Mouse (Mus musculus) hindbrain, postnatal 0 days (tissue): ENCODE measurements at regions not wholly inside any gene's neighbourhood (a gene's known extent, or its start where the extent isn't known, plus 50 kb on each side); places are given as distances from the start of the nearest gene placed in this dataset.

ENCODE experiments used
- ATAC-seq: fragments of 200-750 bp; cut with Nextera tagmentation; 2 replicates; pipeline ENCODE4 v1.8.0; 2017; ENCODE audit warnings: mild to moderate bottlenecking, moderate TSS enrichment, moderate library complexity
- DNase-seq: peaks from one replicate; pipeline ENCODE4 v3.0.0-alpha.2; 2015; ENCODE audit warnings: low spot score
- H3K27ac ChIP-seq: fragments of 300-500 bp; sonication (generic); 2 replicates; pipeline ENCODE4 v1.5.1; 2014; ENCODE audit warnings: mild to moderate bottlenecking
- H3K27me3 ChIP-seq: fragments of 300-500 bp; sonication (generic); 2 replicates; pipeline ENCODE4 v1.6.1; 2014; ENCODE audit warnings: low read length, mixed read lengths; ENCODE audit not compliant: insufficient read depth
- H3K36me3 ChIP-seq: fragments of 300-500 bp; sonication (generic); 2 replicates; pipeline ENCODE4 v1.6.1; 2014; ENCODE audit warnings: low read length, mixed read lengths; ENCODE audit not compliant: insufficient read depth
- H3K4me1 ChIP-seq: fragments of 300-500 bp; sonication (generic); 2 replicates; pipeline ENCODE4 v1.6.1; 2014; ENCODE audit warnings: antibody characterized with exemption, low read length, mixed read lengths; ENCODE audit not compliant: insufficient read depth
- H3K4me2 ChIP-seq: fragments of 300-500 bp; sonication (generic); 2 replicates; pipeline ENCODE4 v1.6.1; 2014; ENCODE audit warnings: low read depth, mild to moderate bottlenecking, low read length, moderate library complexity, mixed read lengths
- H3K4me3 ChIP-seq: fragments of 300-500 bp; sonication (generic); 2 replicates; pipeline ENCODE4 v1.5.1; 2014; ENCODE audit warnings: low read length
- H3K9ac ChIP-seq: fragments of 300-500 bp; sonication (generic); replicated peaks from 2 replicates; pipeline ENCODE4 v1.6.1; 2014; ENCODE audit warnings: mild to moderate bottlenecking, low read length, moderate library complexity, mixed read lengths
- H3K9me3 ChIP-seq: fragments of 300-500 bp; sonication (generic); 2 replicates; pipeline ENCODE4 v1.6.1; 2016; ENCODE audit warnings: low read length, mixed read lengths
- CTCF ChIP-seq: IDR thresholded peaks from 2 replicates; pipeline ENCODE4 v1.5.1; 2016; ENCODE audit warnings: antibody characterized with exemption, control low read depth, low read depth
- WGBS: fragments of 180-500 bp; shearing (Covaris S2); extraction: QIAGEN DNeasy Blood & Tissue Kit; methylation state at CpG from one replicate; pipeline ENCODE4 v1.1.7; 2014; 5-methylcytosine and 5-hydroxymethylcytosine counted together

DNA sequence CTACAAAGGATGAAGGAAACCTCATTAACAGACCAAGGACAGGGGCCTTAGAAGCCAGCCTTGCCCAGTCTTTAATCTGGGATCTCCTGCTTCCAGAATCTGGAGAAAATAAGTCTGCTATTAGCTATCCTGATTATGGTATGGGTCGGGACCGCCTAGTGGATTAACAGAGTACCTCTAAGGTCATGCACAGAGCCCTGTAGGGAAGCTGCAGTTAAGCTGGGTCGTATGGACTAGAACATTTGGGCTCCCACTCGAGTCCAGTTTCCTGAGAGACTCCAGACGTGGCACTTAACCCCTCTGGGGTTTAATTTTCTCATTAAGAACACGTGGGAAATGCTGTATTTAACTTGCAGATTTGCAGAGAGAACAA is 191.5 kb upstream of the Map3k1 start:
- WGBS: 52% methylated on average over 6 of the region's 6 CpGs
- TF ChIP-seq CTCF: no peak
- no peak overlapping the region for H3K4me2 ChIP-seq
- H3K4me1 ChIP-seq: peaks cover 25% of the 10 kb centered on the region
- H3K27ac ChIP-seq: 0 out of 2 replicates have a peak overlapping the region, but pooled peaks have one; percentile 58
- H3K36me3 ChIP-seq: no peaks in the 10 kb centered on the region
- H3K9me3 ChIP-seq: no peaks in the 10 kb centered on the region
- no peak overlapping the region for H3K4me3 ChIP-seq
- ATAC-seq (no peak), DNase-seq (no peak)
- no peak overlapping the region for H3K9ac ChIP-seq
- no peaks in the 10 kb centered on the region for H3K27me3 ChIP-seq

- H3K4me2 ChIP-seq: no peak overlapping the region
- TF ChIP-seq CTCF: no peak
- no peak overlapping the region for H3K4me3 ChIP-seq
- H3K27me3 ChIP-seq: no peaks in the 10 kb centered on the region
- peaks cover 25% of the 10 kb centered on the region for H3K4me1 ChIP-seq
- DNase-seq: no peak
- 33% methylated on average over 5 of the region's 5 CpGs for WGBS
- H3K9ac ChIP-seq: no peak overlapping the region
- no peaks in the 10 kb centered on the region for H3K36me3 ChIP-seq
- no peak for ATAC-seq
- peak overlapping the region; percentile 58; the same call in 1 of the 2 replicates for H3K27ac ChIP-seq
- no peaks in the 10 kb centered on the region for H3K9me3 ChIP-seq
Observed at GRCm38 (mm10) chr13:112000696-112001095, 191.9 kb upstream of the Map3k1 start.

DNA sequence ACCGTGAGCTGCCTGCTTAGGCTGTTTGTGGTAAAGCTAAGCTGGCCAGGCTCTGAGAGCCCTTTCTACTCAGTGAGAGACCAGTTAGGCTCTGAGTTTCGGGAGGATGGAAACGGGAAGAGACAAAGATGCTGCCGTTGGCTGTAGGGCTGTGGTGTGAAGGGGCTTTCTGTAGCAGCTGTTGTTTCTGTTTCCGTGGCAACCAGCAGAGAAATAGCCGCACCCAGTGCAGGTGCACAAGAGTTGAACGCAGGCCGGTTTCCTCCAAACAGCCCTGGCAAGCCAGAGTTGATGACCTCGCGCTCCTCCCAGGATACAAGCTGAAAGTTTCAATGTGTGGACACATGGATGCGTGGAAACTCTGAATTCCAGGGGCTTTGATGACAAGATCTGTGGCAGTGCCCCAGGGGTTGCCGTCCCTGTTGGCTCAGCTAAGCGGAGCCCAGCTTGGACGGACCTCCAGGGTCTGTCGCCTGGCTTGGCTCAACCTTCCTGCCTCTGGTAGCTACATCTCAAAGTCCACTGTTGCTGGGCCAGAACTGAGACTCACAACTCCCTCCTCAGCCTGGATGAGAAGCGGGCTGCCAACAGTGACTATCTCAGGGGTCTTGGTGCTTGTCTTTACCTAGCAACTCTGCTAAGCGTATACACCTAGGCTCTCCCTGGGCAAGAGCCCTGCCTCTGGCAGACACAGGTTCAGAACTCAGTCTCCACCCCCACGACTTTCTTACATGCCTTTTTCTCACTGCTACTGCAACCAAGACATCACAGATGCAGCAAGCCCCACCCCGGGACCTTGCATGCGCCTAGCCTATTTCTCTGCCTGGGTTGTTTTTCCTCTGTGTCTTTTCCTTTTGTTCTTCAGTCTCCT is 192.6 kb upstream of the Map3k1 start:
- no peak overlapping the region for H3K4me3 ChIP-seq
- H3K9me3 ChIP-seq: no peaks in the 10 kb centered on the region
- no peak overlapping the region for H3K9ac ChIP-seq
- DNase-seq: peak; percentile 64
- WGBS: 27% methylated on average over 20 of the region's 20 CpGs
- ATAC-seq: peak; percentile 29
- no peaks in the 10 kb centered on the region for H3K27me3 ChIP-seq
- H3K4me1 ChIP-seq: peaks cover 25% of the 10 kb centered on the region
- H3K36me3 ChIP-seq: no peaks in the 10 kb centered on the region
- TF ChIP-seq CTCF: no peak
- no peak overlapping the region for H3K4me2 ChIP-seq
- H3K27ac ChIP-seq: peak overlapping the region; percentile 58; the same call in 1 of the 2 replicates

DNA sequence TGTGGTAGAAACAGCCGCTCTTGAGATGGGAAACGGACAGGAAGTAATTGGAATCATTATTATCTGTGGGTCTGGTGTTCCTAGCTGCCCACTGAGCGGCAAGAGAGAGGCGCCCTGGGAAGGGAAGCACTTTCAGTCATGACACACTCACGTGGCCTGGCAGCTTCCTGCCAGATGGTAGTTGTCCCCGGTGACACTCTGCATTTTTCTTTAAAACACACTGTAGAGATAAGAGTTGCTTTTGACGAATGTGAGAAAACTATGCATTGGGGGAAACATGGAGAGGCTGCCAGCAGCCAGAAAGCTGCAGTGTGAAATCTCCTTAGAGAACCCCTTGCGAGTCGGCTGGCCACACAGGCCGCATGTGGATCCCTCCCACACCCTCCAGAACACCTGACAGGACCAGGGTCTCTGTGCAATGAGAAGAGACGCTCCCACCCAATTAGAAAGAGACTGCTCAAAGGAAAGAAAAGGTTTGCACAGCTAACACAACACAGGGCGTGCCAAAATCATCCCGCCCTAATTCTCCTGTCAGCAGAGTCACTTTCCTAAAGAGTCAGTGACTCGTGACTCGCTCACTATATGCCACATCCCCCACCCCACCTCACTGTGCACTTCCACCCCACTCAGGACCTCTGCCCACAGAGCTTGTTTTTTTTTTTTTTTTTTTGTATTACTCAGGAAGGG is 194.0 kb upstream of the Map3k1 start:
- Histone ChIP-seq H3K9ac (no peak overlapping the region), H3K4me3 (no peak overlapping the region), H3K27ac (no peak overlapping the region; the same call in 1 of the 2 replicates), H3K4me2 (no peak overlapping the region), H3K4me1 (peaks cover 20% of the 10 kb centered on the region; the same call in 1 of the 2 replicates), H3K9me3 (no peaks in the 10 kb centered on the region), H3K36me3 (no peaks in the 10 kb centered on the region), H3K27me3 (no peaks in the 10 kb centered on the region)
- no peak for TF ChIP-seq CTCF
- no peak for ATAC-seq
- DNase-seq: peak; percentile 49
- WGBS: 45% methylated on average over 15 of the region's 15 CpGs

GRCm38 (mm10) chr13:112003445-112003844 is 194.7 kb upstream of the Map3k1 start:
- no peak for TF ChIP-seq CTCF
- no peaks in the 10 kb centered on the region for H3K36me3 ChIP-seq
- H3K4me1 ChIP-seq: peaks cover 18% of the 10 kb centered on the region; the same call in 1 of the 2 replicates
- no peaks in the 10 kb centered on the region for H3K9me3 ChIP-seq
- no peak overlapping the region for H3K4me2 ChIP-seq
- H3K27ac ChIP-seq: no peak overlapping the region
- no peak overlapping the region for H3K9ac ChIP-seq
- no peaks in the 10 kb centered on the region for H3K27me3 ChIP-seq
- DNase-seq (no peak), ATAC-seq (no peak)
- WGBS: 74% methylated on average over 7 of the region's 7 CpGs
- no peak overlapping the region for H3K4me3 ChIP-seq

GRCm38 (mm10) chr13:112004126-112004525 is 195.3 kb upstream of the Map3k1 start:
- ATAC-seq: no peak
- no peaks in the 10 kb centered on the region for H3K36me3 ChIP-seq

More at GRCm38 (mm10) chr13:112004126-112004525, 195.3 kb upstream of the Map3k1 start:
- Histone ChIP-seq H3K9ac (no peak overlapping the region), H3K9me3 (no peaks in the 10 kb centered on the region), H3K27me3 (no peaks in the 10 kb centered on the region), H3K4me2 (no peak overlapping the region), H3K4me1 (peaks cover 15% of the 10 kb centered on the region; the same call in 1 of the 2 replicates), H3K4me3 (no peak overlapping the region), H3K27ac (no peak overlapping the region)
- no peak for TF ChIP-seq CTCF
- 96% methylated on average over 3 of the region's 3 CpGs for WGBS
- DNase-seq: no peak
